Mouse (Mus musculus) embryo, embryonic 9.5 days (tissue): ENCODE measurements around the gene Apopt1.

Source experiments
- DNase-seq: peaks from one replicate; pipeline ENCODE4 v3.0.0-alpha.2; 2017; ENCODE audit errors: extremely low spot score

Apopt1 gene

GRCm38 (mm10) chr12:111713004-111713651 is at the start of gene Apopt1, which contains the start of gene Bag5:
Gene Apopt1 (plus strand): TSS chr12:111713261.
Gene Bag5 (minus strand): TSS chr12:111713257.
- peak; percentile 87 for DNase-seq

GRCm38 (mm10) chr12:111664144-111664634 is 48.9 kb upstream of the Apopt1 start:
- no peak for DNase-seq

GRCm38 (mm10) chr12:111665041-111665880 is 47.8 kb upstream of the Apopt1 start:
- DNase-seq, result no peak

GRCm38 (mm10) chr12:111666380-111666779 is 46.7 kb upstream of the Apopt1 start:
- no peak for DNase-seq

GRCm38 (mm10) chr12:111667421-111667820 is 45.6 kb upstream of the Apopt1 start:
- no peak for DNase-seq

- peak; percentile 90 for DNase-seq
Measured at GRCm38 (mm10) chr12:111668457-111668912, 44.6 kb upstream of the Apopt1 start.

DNA sequence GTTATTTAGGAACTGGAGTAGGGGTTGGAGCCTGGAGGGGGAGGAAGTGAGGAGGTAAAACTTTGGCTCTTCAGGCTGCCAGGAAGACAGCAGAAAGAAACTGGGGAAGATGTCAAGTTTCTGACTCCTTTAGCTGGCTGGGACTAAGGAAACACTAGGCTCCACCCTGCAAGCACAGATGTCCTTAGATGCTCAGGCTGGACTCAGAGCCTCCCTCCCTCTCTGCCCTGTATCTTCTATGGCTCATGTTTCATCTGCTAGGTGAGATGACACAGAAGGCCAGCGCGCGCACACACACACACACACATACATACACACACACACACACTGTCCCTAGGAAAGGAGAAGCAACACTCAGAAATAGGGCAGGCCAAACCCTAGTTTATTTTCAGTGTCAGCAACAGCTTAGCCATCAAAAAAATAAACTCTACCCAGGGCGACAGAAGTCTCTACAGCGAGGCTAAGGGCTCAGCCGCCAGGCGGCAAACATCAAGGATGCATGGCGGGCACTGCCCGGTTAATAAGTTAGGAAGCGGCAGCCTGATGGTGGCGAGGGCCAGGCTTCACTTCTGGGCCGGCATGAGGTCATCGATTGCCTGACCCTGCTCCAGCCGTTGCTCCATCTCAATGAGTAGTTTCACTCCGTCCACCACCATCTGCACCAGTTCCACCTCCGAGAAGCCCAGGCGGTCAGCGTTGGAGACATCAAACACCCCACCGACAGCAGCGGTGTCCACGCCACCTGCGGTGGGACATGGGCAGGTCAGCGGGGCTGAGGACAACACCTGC is 43.9 kb upstream of the Apopt1 start:
- DNase-seq, result no peak

DNA sequence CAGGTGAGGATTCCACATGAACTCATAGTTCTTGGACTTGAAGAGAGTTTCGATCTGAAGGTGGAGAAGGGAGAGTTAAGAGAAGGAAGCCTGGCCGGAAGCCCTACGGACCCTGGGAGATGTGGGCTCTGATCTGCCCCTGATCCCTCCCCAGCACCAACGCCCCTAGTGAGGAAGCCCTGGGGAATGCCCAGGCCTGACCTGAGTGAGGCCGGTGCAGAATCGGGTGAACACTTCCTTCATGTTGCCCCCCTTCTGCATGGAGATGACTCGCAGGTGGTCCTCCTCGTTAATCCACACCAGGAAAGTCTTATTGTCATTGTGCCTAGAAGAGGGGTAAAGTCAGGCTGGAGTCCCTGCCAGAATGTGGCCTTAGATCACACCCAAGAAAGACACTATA is 43.1 kb upstream of the Apopt1 start:
- DNase-seq, result no peak

DNA sequence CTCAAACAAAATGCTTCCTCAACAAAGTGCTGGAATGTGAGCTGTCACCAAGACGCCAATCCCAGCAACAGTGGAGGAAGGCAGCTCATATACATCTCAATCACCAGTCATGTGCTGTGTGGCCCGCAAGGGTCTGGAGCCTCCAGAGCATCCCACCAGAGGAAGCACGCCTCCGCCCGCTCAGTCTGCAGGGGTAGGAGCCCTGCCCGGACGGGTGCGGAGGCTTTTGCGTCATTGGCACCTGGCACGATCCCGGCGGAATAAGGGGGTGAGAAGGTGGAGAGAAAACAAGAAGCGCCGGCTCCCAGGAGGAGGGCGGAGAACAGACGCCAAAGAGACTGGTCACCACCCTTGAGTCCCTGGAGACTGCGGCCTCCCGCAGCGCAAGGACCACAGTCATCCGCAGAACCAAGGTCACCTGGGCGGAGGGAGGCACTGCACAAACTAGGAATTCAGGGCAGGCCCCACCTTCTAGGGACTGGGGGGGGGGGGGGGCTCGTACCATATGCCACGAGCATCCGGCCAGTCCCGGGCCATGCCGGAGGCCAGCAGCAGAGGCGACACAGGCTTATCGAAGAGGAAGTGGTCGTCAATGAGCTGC is 42.6 kb upstream of the Apopt1 start:
- no peak for DNase-seq

GRCm38 (mm10) chr12:111670976-111671375 is 42.1 kb upstream of the Apopt1 start:
- no peak for DNase-seq

GRCm38 (mm10) chr12:111671431-111671902 is 41.6 kb upstream of the Apopt1 start:
- DNase-seq, result peak; percentile 61

DNA sequence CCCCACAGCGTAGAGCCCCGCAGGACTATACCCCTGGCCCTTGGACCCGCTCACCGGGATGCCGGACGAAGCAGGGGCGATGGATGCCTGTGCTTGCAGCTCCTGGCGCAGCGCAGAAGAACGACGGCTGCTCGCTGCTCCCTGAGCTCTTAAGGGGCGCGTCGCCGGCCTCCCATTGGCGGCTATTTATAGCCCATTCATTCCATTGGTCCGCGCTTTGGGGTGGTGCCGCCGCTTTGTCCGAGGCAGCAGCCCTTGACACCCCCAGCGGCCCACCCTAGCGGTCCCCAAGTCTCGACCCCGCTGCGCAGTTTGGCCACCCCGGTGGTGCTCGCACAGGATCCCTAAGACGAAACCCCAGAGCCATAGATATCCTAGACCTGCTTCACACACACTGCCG is 40.9 kb upstream of the Apopt1 start, which contains the start of gene Ckb:
Gene Ckb (minus strand): TSS at position 163 of the 400 bp plus-strand sequence.
- peak; percentile 85 for DNase-seq

- DNase-seq, result no peak
Measured at GRCm38 (mm10) chr12:111672581-111672980, 40.5 kb upstream of the Apopt1 start.

DNA sequence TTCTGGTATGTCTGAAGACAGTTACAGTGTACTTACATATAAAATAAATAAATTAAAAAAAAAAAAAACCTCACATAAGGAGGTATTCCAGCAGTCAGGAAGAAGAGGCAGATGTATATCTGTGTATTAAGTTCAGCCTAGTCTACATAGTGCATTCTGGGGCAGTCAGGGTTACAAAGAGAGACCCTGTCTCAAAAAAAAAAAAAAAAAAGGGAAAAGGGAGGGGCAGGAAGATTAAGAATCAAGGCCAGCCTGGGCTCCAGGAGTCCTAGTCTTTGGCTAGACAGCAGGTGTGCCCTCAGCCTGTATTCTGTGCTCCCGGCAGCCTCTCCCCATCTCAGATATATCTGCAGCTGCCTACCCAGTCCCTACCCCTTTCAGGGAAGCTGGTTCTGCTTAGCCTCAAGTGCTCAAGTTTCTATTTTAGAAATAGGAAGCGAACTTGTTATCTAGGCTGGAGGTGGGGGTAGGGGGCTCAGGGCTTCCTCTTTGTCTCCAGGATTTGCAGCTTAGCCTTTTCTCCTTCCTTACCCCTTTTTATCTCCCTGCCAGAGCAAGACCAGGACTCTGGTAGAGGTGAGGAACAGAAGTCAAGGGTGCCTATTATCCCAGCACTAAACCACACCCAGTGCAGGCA is 38.1 kb upstream of the Apopt1 start:
- DNase-seq, result no peak

DNA sequence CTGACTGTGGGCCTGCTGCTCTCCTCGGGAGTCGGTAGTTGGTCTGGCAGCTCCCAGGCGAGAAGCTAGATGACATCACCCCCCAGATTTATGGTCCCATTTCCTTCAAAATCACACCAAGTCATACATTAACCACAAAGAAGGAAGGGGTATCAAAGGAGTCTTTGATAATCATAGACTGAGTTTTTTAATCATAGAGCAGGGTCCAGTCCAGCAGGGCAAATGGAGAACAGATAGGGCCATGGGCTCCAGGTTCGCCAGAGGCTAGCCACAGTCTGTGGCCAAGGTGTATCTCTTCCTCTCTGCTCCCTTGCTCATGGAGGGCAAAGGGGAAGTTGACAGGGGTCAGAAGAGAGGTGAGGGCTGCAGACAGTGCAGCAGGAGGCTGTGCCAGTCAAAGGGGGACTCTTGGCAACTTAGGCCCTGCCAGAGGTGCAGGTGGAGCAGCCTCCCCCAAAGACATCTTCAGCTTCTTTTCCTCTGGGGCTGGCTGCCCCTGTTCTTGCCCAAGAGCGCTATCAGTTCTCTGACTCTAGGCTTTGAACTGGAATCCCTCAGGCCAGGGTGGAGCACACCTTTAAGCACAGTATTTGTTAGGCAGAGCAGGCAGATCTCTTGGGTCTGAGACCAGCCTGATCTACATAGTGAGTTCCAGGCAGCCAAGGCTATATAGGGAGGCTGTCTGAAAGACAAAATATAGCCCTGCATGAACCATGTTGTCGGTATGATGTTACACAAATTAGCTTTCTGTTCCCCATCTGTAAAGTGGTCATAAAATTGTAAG is 37.1 kb upstream of the Apopt1 start:
- DNase-seq, result no peak

GRCm38 (mm10) chr12:111677421-111677820 is 35.6 kb upstream of the Apopt1 start:
- no peak for DNase-seq

- DNase-seq, result peak; percentile 94
Measured at GRCm38 (mm10) chr12:111677882-111678669, 35.0 kb upstream of the Apopt1 start, which contains the start of gene Trmt61a. Gene Trmt61a (plus strand): TSS chr12:111678105.

- no peak for DNase-seq
Measured at GRCm38 (mm10) chr12:111678670-111678933, 34.5 kb upstream of the Apopt1 start.

DNA sequence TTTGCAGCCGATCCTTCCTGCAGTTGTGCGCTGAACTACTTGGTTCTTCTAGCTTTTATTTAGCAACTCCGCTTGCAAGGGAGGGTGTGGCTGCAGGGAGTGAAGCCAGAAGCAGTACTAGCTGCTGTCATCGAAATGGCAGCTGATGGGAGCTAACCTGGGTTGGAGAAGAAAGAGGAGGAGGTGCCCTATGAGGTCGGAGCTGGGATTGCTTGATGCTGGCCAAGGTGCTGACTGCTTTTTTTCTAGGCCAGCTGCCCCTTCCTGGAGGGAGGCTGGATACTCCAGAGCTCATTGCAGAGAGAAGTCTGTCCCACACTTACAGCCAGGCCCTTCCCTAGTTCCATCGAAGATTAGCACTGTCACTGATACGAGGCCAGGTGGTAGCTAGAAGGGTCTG is 34.1 kb upstream of the Apopt1 start:
- DNase-seq, result no peak
